Mouse (Mus musculus) ES-CJ7 (cell line): ENCODE data around the gene Evi2b.
A peak's percentile ranks its signal among the peaks of the same experiment; 100 is the strongest.

Experiments used
- DNase-seq: peaks from one replicate; pipeline ENCODE4 v3.0.0; 2011; ENCODE audit warnings: low read depth, low spot score

The Evi2b gene

GRCm38 (mm10) chr11:79521930-79522329, 1.6 kb downstream of the Evi2b start:
- DNase-seq: no peak

DNA sequence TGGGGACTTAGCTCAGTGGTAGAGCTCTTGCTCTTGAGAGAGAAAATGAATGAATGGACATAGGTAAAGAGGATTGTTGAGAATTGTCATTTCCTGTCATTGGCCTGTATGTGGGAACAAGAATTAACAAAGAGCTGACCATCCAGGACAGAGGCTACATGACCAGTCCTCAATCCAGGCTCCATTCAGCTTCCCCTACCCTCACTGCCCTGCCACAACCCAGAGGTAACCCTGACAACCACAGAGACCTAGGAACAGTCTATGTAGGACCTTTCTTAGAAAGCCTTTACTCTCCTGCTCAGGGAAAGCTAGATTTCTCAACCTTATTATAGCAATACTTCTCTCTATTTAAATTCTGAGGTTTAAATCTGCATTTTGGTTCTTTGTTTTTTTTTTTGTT, 2.8 kb downstream of the Evi2b start:
- no peak for DNase-seq

- DNase-seq: no peak
Observed at GRCm38 (mm10) chr11:79519878-79520291, 3.7 kb downstream of the Evi2b start.

DNA sequence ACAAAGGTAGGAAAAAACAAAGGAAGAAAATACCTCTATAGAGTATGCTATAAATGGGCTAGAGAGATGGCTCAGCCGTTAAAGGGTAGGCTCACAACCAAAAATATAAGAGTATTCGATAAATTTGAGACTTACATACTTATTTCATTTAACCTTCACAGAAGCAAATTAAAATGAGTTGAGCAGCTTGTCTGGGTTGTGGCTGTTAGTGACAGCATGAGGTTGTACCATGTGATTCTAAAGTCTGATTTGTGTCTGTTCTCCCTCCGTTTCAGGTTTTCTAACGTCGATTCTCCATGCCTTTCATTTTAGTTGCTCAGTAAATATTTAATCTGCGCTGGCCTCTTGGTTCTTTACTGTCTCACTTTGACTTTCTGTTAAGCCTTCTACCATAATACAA, 4.3 kb downstream of the Evi2b start:
- DNase-seq: no peak

DNA sequence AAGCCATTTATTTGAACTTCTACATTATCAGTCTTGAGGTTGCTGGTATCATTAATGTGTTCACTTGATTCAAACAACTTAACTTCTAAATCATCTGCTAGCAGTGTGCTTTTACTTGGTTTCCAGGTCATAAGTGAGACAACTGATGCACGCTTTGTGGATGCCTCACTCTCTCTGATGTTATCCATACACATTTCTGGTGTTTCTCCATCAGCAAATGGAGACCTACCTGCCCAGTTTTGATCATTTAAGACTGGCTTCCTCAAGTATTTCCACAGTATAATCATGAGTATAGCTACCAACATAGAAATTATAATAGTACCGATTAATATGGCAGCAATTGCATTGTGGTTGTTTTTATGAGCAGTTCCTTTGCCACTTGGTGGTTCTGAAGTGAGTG, 7.8 kb downstream of the Evi2b start:
- DNase-seq: no peak

DNA sequence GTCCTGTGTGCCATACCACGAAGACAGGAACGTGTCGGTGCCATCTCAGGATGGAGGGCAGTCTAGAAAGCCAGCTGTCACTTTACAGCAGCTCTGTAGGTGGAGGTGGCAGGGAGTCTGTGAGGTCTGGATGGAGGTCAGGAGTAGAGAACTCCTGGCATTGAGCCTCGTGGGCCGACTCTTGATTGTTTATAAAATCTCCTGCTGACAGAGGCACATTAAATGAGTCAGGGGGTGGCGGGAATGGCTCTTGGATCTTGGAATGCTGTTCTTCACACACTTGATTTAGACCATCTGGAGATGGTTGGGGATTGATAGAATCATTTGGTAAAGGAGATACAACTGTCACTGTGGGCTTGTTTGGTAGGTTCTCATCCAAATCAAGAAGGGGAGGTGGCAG, 8.2 kb downstream of the Evi2b start:
- no peak for DNase-seq

DNA sequence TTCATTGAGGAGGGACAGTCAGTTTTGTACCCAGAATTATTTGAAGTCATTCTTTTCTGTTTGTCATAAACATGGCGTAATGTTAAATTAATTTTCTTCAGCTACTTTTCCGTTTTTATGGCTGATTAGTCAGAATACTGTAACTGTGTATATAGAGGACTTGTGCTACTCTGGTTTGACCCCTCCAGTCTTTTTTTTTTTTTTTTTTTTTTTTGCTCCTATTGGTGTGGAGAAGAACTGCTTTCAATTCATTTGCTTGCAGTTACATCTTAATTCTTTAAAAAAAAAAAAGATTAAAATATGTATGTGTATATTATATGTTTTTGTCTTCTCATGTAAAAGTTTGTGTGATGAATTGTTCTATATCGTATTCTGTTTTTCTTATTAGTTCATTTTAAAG, 11.6 kb downstream of the Evi2b start:
- DNase-seq: no peak

GRCm38 (mm10) chr11:79504506-79504905, 19.1 kb downstream of the Evi2b start:
- DNase-seq: no peak

DNA sequence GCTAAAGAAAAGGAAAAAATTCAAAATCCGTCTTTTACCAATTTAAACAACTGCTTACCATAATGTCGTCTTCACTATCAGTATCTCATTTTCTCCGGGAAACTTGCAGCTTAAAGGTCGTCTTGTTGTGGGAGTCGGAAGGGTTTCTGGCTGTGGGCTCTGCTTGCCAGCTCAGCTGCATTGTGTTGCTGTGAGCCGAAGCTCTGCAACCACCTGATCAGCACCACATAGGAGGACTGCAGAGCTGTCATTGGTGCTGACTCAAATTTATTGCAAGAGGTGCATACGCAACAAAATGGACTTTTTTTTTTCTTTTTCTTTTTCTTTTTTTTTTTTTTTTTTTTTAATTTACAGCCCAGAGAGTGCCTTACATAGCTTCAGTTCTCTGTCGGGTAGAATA, 19.7 kb downstream of the Evi2b start, which contains the start of gene Omg:
Omg (minus strand) TSS at position 240 of the 400 bp plus-strand sequence.
- no peak for DNase-seq

DNA sequence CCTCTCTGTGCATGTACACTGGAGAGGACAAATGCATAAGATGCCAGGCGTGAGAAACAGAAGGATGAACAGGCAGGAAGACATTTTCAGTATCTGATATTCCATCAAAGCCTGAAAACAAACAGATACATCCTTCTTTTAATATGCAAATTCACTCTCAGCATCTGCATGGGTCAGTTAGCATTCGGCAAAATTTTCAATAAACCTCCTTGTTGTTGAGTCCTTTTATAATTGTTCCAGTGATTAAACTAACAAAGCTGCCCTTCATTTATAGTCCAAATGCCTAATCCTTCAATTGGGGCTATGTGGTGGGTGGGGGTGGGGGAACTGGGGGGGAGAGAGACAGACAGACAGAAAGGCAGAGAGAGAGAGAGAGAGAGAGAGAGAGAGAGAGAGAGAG, 20.6 kb downstream of the Evi2b start:
- DNase-seq: no peak

GRCm38 (mm10) chr11:79494976-79495800, 28.4 kb downstream of the Evi2b start:
- no peak for DNase-seq

GRCm38 (mm10) chr11:79484721-79485120, 38.8 kb downstream of the Evi2b start:
- DNase-seq: no peak

DNA sequence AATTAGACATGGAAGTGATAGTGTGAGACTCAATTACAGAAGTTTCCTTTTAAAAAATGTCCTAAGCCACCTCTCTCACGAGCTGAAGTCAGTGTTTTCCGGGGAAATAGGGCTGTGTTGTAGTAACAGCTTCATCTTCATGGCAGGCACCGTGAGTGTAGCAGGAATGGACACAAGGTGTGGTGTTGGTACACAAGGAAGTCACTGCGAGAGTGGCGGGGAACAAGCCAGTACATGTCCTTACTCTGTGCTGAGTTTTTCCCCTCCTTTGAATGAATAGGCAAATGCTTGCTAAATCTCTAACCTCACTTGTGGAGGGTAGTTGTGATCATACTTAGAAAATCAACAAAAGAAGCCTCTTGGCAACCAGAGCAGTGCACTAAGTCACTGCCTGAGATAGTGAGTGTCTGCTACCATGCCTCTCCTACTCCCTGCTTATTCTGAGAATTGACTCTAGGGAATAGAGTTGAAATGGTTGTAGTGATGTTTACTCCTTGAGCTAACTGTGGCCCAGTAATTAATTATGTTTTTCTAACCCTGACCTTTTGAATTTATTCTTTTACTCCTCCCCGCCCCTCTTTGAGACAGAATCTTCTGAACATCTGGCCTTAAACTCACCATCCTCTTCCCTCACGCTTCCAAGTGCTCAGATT, 39.6 kb downstream of the Evi2b start:
- peak; percentile 26 for DNase-seq

DNA sequence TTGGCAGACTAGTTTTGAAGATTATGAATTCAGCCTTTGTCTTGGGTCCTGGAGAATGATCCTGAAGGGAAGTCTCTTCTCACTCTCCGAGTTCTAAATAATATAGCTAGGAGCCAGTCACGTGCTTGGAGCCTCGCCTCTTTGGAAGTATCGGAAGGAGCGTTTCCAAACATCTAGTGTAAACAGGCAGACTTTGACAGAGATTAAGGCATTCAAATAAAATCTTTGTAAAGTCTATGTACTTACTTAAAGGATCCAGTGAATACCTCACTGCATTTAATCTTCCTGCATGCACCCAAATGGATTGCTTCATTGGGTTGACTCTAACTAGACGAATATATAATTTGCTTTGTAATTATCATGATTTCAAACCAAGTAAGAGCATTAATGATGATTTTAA, 40.2 kb downstream of the Evi2b start:
- no peak for DNase-seq

GRCm38 (mm10) chr11:79468097-79468496, 55.5 kb downstream of the Evi2b start:
- no peak for DNase-seq
